Mouse (Mus musculus) ES-Bruce4 (cell line): ENCODE results near the gene Klhdc8a.

ENCODE experiments used
- CTCF ChIP-seq: IDR thresholded peaks from one replicate; pipeline ENCODE4 v1.8.1; 2011; ENCODE audit warnings: low read depth, low read length
- EP300 ChIP-seq: IDR thresholded peaks from 2 replicates; pipeline ENCODE4 v1.6.1; 2011; ENCODE audit warnings: low read depth, low read length; ENCODE audit not compliant: insufficient read depth
- POLR2A ChIP-seq: IDR thresholded peaks from one replicate; pipeline ENCODE4 v1.8.1; 2011; ENCODE audit warnings: low read length; ENCODE audit not compliant: insufficient read depth

DNA sequence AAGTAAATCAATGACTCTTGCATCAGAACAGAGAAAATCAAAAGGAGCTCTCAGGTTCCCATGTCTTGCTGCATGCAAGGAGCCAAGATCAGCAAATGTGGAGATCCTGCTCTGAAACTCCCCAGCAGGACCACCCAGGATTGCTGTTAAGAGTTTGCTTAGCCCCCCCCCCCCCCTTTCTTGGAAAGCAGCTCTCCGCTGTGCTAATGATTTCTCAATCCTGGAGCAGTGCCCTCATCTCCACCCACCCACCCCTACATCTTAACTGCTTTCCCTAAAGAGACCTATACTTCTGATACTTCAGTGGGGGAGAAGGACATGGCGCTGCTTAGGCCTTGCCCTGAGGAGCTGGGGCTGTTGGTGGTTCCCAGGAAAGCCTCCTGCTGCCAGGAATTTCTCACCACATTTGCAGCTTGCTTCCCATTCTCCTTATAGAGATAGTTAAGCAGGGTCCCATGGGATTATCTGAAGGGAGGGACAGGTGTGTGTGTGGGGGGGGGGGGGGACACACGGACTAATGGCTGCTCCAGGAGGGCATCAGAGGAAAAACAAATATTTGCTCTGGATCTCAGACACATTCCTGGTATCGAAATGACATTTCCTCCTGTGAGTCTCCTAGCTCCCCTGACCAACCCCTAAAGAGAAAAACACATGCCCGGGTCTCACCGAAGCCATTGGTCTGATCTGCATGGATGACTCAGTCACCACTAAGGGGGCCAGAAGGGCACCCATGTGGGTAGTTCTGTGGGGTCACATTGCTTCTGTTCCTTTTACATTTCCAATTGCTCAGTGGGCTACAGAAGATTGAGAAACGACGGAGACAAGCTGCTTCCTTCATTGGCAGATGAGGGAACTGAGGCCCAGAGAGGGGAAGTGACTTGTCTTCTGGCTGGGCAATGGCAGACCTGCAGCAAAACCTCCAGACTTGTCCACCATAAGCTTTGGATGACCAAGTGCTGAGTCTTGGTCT, 19.8 kb downstream of the Klhdc8a start:
- TF ChIP-seq CTCF, result no peak
- no peak for TF ChIP-seq EP300
- TF ChIP-seq POLR2A, result no peak
